Mouse (Mus musculus) midbrain, postnatal 0 days (tissue): ENCODE results near the gene Lta. TPM values are rescaled to one million over a fixed set of nuclear protein-coding genes. Genes with fewer than 3 reads are reported as not detected.

Source experiments
- ATAC-seq: fragments of 200-750 bp; cut with Nextera tagmentation; 2 replicates; pipeline ENCODE4 v1.8.0; 2017; ENCODE audit warnings: moderate number of reproducible peaks, mild to moderate bottlenecking, moderate TSS enrichment, moderate library complexity; ENCODE audit not compliant: low FRiP score
- DNase-seq: peaks from one replicate; pipeline ENCODE4 v3.0.0-alpha.2; 2015; ENCODE audit warnings: low spot score
- H3K27ac ChIP-seq: fragments of 300-500 bp; sonication (generic); 2 replicates; pipeline ENCODE4 v1.5.1; 2014; ENCODE audit warnings: low read depth, mild to moderate bottlenecking, low read length, mixed read lengths
- H3K27me3 ChIP-seq: fragments of 300-500 bp; sonication (generic); 2 replicates; pipeline ENCODE4 v1.6.1; 2014; ENCODE audit warnings: low read length, control low read depth, mixed read lengths; ENCODE audit not compliant: insufficient read depth
- H3K36me3 ChIP-seq: fragments of 300-500 bp; sonication (generic); 2 replicates; pipeline ENCODE4 v1.6.1; 2014; ENCODE audit warnings: low read length, control low read depth, mixed read lengths; ENCODE audit not compliant: insufficient read depth
- H3K4me1 ChIP-seq: fragments of 300-500 bp; sonication (generic); 2 replicates; pipeline ENCODE4 v1.6.1; 2014; ENCODE audit warnings: mild to moderate bottlenecking, control low read depth, antibody characterized with exemption, low read length, mixed read lengths; ENCODE audit not compliant: insufficient read depth
- H3K4me2 ChIP-seq: fragments of 300-500 bp; sonication (generic); 2 replicates; pipeline ENCODE4 v1.6.1; 2014; ENCODE audit warnings: low read depth, mild to moderate bottlenecking, low read length, mixed read lengths; ENCODE audit not compliant: poor library complexity, severe bottlenecking
- H3K4me3 ChIP-seq: fragments of 300-500 bp; sonication (generic); 2 replicates; pipeline ENCODE4 v1.5.1; 2014; ENCODE audit warnings: low read depth, mild to moderate bottlenecking, low read length, moderate library complexity
- H3K9ac ChIP-seq: fragments of 300-500 bp; sonication (generic); replicated peaks from 2 replicates; pipeline ENCODE4 v1.6.1; 2014; ENCODE audit warnings: mild to moderate bottlenecking, low read length, moderate library complexity, mixed read lengths; ENCODE audit not compliant: poor library complexity, severe bottlenecking
- H3K9me3 ChIP-seq: fragments of 300-500 bp; sonication (generic); 2 replicates; pipeline ENCODE4 v1.6.1; 2016; ENCODE audit warnings: low read length, control low read depth
- CTCF ChIP-seq: IDR thresholded peaks from 2 replicates; pipeline ENCODE4 v1.5.1; 2016; ENCODE audit warnings: antibody characterized with exemption, mild to moderate bottlenecking
- WGBS: fragments of 180-500 bp; shearing (Covaris S2); extraction: QIAGEN DNeasy Blood & Tissue Kit; methylation state at CpG from one replicate; pipeline ENCODE4 v1.1.7; 2014; 5-methylcytosine and 5-hydroxymethylcytosine counted together
- polyA plus RNA-seq: library from polyadenylated mRNA; unstranded; fragments of >200 nt; fragmentation: Nextera tagmentation; extraction: Ambion mirVana; gene quantifications from 2 replicates; pipeline ENCODE4 v1.2.1, GENCODE M21; 2015
- total RNA-seq: library from RNA; depleted of rRNA; stranded (reverse); fragments of >200 nt; gene quantifications from 2 replicates; pipeline ENCODE4 v1.2.3, GENCODE M21; 2014

Lta gene
- total and polyA plus RNA-seq, 2 experiments from 2014 or later = 0.49 to 0.98 TPM

DNA sequence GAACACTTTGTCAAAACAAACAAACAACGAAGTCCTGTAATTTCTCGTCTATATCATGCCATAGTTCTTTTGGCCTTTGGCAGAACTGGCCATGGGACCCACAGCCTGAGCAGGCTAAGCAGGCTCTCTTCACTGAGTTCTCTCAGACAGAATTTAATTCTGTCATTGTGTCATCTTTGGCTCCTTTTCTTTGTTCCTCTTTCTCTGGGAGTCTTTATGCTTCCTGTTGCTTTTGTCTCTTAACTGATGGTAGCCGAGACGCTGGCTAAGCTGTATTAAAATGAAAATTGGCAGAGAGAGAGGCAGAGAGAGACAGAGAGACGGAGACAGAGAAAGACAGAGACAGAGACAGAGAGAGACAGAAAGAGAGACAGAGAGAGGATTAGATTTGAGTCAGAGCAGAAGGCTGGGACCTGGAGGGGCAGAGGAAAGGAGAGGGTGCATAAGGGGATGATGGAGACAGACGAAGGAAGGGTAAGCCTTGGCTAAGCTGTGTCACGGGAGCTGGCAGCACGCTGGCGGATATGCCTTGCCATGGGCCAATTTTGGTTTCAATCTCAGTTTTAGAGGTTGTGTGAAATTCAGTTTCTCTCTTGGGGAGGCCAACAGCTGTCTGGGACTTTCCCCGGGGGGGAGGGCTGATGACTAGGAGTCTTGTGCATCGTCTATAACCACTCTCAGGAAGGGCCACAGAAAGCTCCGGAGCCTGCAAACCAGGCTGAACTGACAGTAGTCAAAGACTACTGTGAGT lies 4.8 kb upstream of the Lta start:
- DNase-seq (no peak), ATAC-seq (no peak)
- Histone ChIP-seq H3K4me2 (no peak overlapping the region), H3K4me3 (no peak overlapping the region), H3K4me1 (no peaks in the 10 kb centered on the region), H3K36me3 (no peaks in the 10 kb centered on the region), H3K27ac (no peak overlapping the region), H3K9me3 (no peaks in the 10 kb centered on the region), H3K9ac (no peak overlapping the region), H3K27me3 (no peaks in the 10 kb centered on the region)
- no peak for TF ChIP-seq CTCF
- 66% methylated on average over 12 of the region's 12 CpGs for WGBS

DNA sequence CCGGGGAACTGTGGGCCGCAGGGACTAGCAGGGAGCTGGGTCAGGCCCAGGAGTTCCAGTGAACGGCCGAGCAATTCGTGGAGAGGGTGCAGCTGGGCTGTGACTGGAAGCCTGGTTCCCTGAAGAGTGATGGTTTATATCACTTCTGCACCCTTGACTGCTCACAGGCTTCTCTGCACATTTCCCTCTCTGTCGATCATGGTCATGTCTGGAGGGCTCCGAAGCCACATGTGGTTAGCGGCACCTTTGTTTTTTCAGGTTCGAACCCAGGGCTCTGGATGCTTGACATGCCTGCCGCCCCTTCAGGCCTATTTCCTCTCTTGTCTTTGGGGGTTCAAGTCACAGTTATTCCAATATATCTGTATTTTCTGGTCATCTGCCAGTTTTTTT lies 224 bp upstream of the Lta start:
- Histone ChIP-seq H3K9ac (no peak overlapping the region), H3K27me3 (peaks cover 4% of the 10 kb centered on the region; the same call in 1 of the 2 replicates), H3K4me3 (no peak overlapping the region), H3K9me3 (no peaks in the 10 kb centered on the region), H3K36me3 (no peaks in the 10 kb centered on the region), H3K27ac (no peak overlapping the region), H3K4me1 (no peaks in the 10 kb centered on the region), H3K4me2 (no peak overlapping the region)
- DNase-seq (no peak), ATAC-seq (no peak)
- WGBS = 59% methylated on average over 10 of the region's 10 CpGs
- TF ChIP-seq CTCF = no peak

DNA sequence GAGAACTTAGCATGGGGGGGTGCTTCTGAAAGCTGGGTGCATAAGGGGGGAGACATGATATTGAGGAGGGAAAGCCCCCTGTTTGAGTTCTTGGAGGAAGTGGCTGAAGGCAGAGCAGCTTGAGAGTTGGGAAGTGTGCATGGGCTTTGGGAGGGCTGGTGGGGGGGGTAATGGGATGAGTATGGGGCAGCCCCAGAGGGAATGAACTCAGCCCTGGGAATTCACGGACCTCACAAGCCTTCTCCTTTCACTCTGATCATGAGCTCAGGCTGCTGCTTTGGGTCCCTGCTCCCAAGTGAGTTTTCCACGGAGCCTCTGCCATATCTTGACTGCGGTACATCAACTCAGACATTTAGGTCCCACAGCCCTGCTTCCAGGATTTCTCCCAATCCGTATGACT lies 2.7 kb downstream of the Lta start:
- TF ChIP-seq CTCF = no peak

DNA sequence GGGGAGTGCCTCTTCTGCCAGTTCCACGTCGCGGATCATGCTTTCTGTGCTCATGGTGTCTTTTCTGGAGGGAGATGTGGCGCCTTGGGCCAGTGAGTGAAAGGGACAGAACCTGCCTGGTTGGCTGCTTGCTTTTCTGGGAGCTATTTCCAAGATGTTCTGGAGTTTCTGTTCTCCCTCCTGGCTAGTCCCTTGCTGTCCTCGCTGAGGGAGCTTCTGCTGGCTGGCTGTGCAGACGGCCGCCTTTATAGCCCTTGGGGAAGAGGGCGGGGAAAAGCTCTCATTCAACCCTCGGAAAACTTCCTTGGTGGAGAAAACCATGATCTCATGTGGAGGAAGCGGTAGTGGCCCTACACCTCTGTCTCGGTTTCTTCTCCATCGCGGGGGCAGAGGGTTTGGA lies 3.4 kb downstream of the Lta start, which contains the start of gene Tnf:
TSS of gene Tnf (minus strand) at position 221 of the 400 bp plus-strand sequence.
- WGBS = 53% methylated on average over 13 of the region's 13 CpGs
- no peaks in the 10 kb centered on the region for H3K4me1 ChIP-seq
- peaks cover 6% of the 10 kb centered on the region; the same call in 1 of the 2 replicates for H3K27me3 ChIP-seq
- ATAC-seq (no peak), DNase-seq (no peak)
- no peak within 1 kb of the TSS for H3K4me3 ChIP-seq
- H3K4me2 ChIP-seq = no peak within 1 kb of the TSS
- no peak within 1 kb of the TSS for H3K9ac ChIP-seq
- no peaks in the 10 kb centered on the region for H3K9me3 ChIP-seq
- H3K36me3 ChIP-seq = no peaks in the 10 kb centered on the region
- TF ChIP-seq CTCF = no peak
- H3K27ac ChIP-seq = no peak within 1 kb of the TSS

More for the DNA sequence above, 2.7 kb downstream of the Lta start:
- no peaks in the 10 kb centered on the region for H3K4me1 ChIP-seq
- no peaks in the 10 kb centered on the region for H3K9me3 ChIP-seq
- H3K4me3 ChIP-seq = no peak overlapping the region
- no peak overlapping the region for H3K9ac ChIP-seq
- 85% methylated on average over 4 of the region's 4 CpGs for WGBS
- no peak overlapping the region for H3K27ac ChIP-seq
- no peaks in the 10 kb centered on the region for H3K36me3 ChIP-seq
- no peak for ATAC-seq
- no peak overlapping the region for H3K4me2 ChIP-seq
- peaks cover 6% of the 10 kb centered on the region; the same call in 1 of the 2 replicates for H3K27me3 ChIP-seq
- no peak for DNase-seq

DNA sequence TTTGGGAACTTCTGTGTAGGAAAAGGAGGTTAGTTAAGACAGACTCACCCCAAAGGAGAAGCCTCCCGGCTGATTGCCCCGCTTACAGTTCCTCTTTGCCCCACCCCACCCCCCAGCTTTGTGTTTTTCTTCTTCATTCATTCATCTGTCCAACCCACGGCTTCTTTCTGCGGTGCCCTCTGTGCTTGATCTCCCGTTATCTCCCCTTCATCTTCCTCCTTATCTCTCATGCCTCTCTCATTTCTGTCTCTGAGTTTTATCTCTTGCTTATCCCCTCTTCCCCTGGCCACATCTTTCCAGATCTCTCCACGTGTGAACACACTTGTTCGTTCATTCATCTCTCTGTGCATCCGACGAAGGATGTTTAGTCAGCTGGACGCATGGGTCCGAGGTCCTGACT lies 4.0 kb downstream of the Lta start:
- ATAC-seq (no peak), DNase-seq (no peak)
- Histone ChIP-seq H3K9me3 (no peaks in the 10 kb centered on the region), H3K36me3 (no peaks in the 10 kb centered on the region), H3K4me1 (no peaks in the 10 kb centered on the region), H3K4me3 (no peak overlapping the region), H3K9ac (no peak overlapping the region), H3K27me3 (peaks cover 6% of the 10 kb centered on the region; the same call in 1 of the 2 replicates), H3K4me2 (no peak overlapping the region), H3K27ac (no peak overlapping the region)
- WGBS = 82% methylated on average over 11 of the region's 11 CpGs
- no peak for TF ChIP-seq CTCF

DNA sequence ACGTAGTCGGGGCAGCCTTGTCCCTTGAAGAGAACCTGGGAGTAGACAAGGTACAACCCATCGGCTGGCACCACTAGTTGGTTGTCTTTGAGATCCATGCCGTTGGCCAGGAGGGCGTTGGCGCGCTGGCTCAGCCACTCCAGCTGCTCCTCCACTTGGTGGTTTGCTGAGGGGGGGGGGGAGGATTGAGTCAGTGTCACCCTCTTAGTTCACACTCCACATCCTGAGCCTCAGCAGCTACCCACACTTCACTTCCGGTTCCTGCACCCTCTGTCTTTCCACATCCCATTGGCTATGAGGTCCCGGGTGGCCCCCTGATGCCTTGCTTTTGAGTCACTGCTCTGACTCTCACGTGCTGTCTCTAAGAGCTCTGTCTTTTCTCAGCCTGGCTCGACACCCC lies 4.8 kb downstream of the Lta start:
- peaks cover 6% of the 10 kb centered on the region; the same call in 1 of the 2 replicates for H3K27me3 ChIP-seq
- no peaks in the 10 kb centered on the region for H3K9me3 ChIP-seq
- no peak overlapping the region for H3K4me2 ChIP-seq
- no peak for TF ChIP-seq CTCF
- no peaks in the 10 kb centered on the region for H3K4me1 ChIP-seq
- H3K27ac ChIP-seq = no peak overlapping the region
- H3K4me3 ChIP-seq = no peak overlapping the region
- no peak for DNase-seq
- no peak overlapping the region for H3K9ac ChIP-seq
- no peaks in the 10 kb centered on the region for H3K36me3 ChIP-seq
- no peak for ATAC-seq
- 87% methylated on average over 11 of the region's 11 CpGs for WGBS
